Mouse (Mus musculus): Measurements from ENCODE around the gene Acot3.
A peak's percentile ranks its signal among the peaks of the same experiment; 100 is the strongest.
"Not testable (repeated sequence)": the region's sequence is repeated elsewhere in the genome, so short reads cannot be mapped to it uniquely, and the experiment has no call there.

The Acot3 gene

DNA sequence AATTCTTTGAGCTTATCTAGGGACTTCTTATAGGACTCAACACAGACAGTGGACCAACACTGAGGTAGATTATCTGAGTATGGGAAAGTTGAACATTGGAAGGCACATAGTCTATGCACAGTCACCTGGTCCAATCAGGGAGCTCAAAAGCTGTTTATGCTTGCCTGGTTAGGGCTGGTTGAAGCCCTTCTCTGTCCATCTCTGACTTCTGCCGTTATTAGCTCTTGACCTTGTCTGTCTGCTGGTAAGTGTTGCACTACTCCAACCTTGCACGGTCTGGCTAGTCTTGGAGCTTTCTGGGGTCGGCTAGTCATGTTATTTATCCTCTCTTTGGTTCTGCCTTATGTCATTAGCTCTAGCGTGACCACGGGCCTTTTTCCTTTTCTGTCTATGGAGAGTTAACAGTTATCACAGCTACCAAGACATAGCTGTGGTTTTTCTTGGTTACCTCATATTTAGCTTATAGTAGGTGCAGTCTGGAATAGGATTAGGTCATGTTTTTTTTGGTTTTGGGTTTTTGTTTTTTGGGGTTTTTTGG is at the start of gene Acot3:
Gene Acot3 (plus strand): TSS at position 208 of the 538 bp plus-strand sequence.
- DNase-seq = no peak

DNA sequence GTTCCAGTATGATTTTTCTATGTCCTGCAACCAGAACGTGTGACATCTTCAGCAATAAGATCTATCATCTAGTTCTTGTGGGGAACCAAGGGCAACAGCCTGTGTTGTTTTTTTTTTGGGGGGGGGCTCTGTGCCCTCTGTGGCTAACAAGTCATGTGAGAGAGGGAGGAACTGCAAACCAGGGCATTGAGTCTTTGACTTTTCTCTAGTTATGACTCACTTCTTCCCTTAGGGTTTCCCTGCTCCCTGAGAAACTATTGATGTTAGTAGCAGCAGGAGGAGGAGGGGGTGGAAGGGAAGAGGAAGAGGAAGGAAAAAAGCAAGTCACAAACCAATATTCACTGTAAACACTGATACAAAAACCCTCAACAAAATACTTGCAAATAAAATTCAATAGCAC is 48.1 kb upstream of the Acot3 start:
- no peak for DNase-seq

DNA sequence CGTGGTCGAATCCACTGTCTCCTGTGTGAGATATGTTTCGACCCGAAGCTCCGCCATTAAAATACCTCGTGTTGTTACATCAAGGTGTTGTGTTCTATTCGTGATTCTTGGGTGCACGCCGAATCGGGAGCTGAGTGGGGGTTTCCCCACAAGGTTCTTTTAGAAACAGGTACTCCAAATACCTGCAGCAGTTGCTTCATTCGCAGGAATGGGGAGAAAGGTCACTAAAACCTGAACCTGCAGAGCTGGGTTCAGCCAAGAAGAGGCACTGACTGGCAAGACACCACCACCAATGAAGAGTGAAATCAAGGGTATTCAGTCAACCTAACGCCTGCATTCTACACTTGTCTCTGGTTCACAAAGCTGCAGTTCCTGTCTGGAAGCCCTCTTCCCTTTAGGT is 43.7 kb upstream of the Acot3 start:
- DNase-seq = no peak

DNA sequence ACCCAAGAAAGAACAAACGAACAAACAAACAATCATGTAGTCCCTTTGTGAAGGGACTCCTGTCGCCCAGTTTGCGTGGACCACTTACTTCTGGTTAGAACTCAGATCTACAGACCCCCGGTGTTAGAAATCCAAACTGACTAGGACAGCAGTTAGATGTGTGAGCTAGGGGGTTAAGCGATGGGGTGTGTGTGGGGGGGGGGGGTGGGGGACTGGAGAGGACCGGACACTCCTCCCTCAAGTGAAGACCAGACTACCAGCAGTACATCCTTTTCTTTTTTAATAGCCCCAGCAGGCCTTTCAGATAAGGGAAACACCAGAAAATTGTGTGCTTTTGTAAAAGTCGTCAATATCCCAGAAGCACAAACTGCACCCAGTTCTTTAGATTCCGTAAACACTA is 43.2 kb upstream of the Acot3 start:
- DNase-seq = no peak

DNA sequence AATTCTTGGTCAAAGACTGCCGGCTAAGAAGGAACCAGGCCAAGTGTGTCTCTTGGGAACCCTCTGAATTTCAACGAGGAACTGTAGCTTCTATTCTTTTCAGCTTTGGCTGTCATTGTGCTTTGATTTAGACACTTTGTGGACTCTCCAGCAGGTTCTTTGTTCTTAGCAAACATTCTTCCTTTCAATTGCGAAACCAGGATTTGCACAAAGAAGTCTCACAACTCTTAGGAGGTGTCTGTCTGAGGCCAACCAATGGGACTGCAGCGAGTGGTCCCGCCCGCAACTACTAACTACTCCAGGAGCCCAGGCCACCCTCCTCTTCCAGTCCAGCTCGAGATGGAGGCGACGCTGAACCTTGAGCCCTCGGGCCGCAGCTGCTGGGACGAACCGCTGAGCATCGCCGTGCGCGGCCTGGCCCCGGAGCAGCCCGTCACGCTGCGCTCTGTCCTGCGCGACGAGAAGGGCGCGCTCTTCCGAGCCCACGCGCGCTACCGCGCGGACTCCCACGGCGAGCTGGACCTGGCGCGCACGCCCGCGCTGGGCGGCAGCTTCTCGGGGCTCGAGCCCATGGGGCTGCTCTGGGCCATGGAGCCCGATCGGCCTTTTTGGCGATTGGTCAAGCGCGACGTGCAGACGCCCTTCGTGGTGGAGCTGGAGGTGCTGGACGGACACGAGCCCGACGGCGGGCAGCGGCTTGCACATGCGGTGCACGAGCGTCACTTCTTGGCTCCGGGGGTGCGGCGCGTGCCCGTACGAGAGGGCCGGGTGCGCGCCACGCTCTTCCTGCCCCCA is 42.6 kb upstream of the Acot3 start, which contains the start of gene Acot1:
Gene Acot1 (plus strand): TSS at position 320 of the 795 bp plus-strand sequence.
- DNase-seq = peak; percentile 34

DNA sequence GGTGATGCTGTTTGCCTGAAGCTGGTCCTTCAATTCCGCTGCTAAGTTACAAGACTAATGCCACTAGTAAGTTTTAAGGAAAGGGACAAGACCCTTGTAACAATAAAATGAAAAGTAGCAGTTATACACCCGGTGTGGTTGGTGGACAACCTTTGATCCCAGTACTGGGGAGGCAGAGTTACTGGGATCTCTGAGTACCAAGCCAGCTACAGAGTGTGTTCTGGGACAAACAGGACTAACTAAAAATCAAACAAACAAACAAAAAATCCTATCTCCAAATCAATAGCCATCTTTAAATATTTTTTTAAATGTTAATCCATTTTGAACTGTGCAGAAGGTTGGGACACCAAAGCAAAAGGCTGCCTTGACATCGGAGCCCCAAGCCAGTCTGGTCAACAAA is 41.7 kb upstream of the Acot3 start:
- DNase-seq = no peak

DNA sequence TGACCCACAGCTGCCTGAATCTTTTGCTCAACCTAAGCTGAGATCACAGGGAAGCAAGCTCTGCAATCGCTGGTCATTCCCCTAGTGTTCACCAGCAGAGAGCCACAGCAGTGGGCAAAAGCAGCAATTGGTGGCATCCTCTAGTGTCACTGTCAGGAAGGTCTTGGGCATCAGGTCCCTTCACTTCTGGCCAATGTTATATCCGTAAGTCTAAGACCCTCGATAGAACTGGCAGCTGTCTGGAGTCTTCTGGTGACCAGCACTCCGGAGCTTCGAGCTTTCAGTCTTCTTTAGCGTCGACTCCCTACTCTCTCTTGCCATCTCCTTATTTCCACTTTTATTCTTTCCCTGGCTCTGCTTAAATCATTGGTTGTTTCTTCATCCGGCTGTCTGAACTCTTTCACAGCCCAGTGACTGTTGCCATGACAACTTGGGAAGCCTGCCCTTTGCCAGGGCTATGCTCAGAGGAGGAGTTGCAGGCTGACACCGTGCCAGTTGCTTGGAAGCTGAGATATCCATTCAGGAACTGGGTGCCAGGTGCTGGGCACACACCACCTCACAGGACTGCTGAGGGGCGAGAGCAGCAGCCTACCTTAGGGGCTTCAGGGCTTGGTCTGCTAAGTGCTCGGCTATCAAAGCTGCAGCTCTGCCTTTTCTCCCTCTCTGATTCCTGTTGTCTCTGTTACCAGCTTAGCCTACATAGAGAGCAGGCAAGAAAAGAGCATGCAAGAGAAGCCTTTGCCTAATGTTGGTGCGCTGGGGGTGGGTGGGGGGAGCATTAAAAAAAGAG is 40.5 kb upstream of the Acot3 start:
- peak; percentile 80 for DNase-seq

DNA sequence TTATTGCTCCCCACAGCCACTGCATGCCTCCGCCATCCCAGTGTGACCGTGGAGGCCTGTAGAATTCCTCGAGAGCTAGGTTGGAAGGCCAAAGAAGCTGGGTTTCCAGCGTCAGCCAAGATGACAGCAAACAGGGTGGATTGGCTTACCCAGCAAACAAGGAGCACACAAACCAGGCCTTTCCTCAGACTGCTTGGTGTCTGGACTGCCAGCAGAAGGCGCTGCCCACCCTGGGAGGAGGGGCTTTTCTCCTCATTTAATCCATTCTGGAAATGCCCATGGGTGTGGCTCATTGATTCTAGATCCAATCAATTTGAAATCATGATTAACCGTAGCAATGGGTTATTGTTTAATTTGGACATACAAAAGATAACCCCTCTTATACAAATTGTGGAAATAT is 38.8 kb upstream of the Acot3 start:
- DNase-seq = no peak

DNA sequence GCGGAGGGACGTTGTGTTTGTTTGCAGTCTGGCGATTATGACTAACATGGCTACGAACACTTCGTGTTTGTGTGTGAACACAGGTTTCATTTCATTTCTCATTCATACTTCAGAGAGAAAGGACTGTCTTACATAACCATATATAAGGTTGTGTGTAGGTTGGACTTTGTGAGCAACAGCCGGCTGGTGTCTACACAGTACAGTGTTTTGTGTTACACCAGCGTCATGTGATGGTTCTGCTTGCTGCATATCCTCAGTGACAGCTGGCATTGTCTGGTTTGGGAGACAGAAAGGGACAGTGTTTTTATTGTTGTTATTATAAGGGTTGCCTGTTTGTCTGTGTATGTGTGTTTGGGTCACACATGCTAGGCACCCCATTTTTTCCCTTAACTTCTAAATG is 38.2 kb upstream of the Acot3 start:
- DNase-seq = no peak

DNA sequence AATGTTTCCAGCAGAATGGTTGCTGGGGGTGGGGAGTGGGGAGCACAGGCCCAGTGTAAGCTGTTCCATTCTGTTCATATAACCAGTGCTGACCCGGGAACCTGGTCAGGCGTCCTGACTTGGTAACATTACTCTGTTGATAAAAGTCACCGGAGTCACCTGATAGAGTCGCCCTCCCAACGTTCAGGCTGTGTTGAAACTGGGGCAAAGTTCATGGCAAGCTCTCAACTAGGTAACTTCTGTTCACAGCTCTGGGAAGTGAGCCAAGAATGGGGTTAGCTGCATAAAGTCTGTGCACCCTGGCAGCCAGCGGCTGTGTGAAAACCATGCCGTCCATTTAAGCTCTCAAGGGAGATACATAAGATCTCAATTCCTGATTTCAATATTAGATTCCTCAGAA is 31.4 kb upstream of the Acot3 start:
- DNase-seq = not testable (repeated sequence)

DNA sequence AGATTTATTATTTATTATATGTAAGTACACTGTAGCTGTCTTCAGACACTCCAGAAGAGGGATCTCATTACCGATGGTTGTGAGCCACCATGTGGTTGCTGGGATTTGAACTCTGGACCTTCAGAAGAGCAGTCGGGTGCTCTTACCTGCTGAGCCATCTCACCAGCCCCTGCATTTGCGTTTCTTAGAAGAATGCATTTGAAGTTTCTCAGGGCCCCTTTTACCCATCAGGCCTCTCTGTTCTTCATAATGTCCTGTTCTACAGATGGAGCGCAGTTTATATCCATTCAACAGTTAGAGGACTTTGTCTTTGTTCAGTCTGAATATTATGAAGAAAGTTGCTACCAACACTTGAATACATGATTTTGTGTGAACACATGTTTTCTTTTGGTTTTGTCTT is 29.7 kb upstream of the Acot3 start:
- not testable (repeated sequence) for DNase-seq

DNA sequence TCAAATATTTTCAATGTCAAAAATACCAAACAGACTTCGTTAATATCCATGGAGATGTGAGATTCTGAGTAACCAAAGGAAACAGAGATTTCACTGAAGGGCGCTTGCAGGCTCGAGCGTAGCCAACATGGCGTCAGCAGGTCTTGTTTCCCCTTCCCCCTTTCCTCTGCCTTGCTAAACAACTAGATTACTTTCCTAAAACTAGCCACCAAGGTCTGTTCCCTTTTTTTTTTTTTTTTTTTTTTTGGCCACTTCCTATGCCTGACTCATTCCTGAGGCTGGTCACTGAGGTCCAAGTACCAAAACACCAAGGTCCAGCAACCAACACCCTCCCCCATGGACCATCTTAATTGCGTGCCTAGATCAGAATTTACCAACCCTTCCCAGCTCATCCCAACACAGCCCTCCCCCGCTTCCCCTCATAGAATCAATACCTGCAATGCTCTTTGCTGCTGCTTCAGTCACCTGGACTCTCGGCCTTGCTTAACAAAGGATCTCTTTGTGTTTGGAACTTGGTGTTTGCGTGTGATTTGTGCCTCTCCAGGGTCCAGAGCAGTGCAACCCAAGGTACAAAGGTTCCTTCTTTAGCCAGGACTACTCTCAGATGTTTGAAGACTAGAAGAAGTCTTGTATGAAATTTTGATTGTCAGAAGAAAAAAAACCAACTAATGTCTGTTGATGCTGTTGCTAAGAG is 28.7 kb upstream of the Acot3 start:
- no peak for DNase-seq

DNA sequence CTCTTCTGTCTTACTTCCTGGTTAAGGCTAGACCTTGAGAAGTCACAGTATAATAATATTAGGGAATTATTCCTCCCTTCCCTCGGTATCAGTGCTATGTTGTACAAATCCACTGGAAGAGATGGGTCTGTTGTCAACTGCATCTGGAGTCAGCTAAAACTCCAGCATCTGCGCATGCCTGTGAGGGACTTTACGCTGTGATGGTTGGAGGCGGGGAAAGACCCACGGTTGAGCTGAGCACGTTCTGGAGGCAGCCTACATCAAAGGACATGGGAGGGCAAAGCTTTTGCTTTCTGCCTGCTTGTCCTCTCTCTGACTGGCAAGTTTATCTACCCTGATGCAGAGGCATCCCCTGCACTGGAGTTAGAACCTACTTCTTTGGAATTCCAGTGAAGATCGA is 26.1 kb upstream of the Acot3 start:
- DNase-seq = no peak

DNA sequence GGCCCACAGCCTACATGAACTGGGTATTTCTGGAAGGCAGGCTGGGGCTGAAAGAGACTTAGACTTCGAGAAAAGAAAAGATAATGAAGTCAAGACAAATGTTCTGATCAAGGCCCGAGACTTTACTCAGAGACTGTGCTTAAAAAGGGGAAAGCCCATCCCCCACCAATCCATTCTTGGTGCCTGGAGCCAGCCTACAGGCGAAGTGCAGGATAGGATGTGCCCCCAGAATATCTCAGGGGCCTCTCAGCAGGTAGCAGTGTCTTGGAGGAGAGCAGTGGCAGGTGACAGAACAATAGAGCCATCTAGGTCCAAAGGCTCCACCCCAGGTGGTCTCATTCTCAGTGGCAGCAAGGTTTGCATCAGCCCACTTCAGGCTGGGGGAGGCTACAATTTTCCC is 23.6 kb upstream of the Acot3 start:
- DNase-seq = not testable (repeated sequence)

DNA sequence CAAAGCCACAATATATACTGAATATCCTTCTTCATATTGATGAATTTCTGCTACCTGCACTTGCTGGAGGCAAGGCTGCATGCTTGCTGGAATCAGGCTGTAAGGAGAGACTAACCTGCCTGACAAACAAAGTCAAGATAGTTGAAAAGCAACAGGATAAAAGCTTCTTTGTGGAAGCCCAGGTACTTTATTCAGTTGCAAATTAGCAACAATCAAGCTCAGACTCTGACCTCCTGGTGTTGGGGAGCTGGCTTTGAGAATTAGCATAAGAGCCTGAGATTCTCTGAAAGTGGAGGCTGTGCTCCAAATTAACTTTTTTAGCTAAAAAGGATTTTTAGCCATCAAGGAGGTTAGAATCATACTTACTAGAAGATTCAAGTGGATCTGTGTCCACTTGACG is 22.9 kb upstream of the Acot3 start:
- DNase-seq = not testable (repeated sequence)

DNA sequence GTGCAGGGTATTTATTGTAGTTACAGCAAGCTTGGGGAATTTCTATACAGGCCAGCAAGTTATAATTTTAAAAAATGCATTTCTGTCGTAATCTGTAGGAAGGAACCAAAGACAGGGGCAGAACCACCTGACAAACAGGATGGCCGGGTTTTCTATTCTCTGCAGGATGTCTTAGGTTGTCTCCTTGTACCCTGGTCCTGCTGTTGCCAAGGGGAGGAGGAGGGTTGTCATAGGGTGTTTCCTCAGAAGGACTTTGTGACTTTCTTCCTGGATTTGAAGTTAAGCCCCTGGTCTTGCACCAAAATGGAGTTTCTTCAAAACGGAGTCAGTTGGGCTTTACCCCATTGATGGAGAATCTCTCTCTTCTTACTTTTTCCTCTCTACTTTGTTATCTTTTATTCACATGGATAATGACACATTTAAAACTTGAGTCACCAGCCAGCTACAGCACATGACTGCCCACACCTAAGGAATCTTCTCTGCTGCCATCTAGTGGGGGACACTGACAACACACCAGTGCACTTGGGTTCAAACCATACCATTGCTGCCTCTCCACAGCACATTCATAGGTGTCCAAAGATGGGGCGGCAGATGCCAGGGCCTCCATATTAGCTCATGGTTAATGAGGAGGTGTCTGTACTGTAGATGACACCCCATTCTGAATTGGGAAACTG is 21.1 kb upstream of the Acot3 start:
- DNase-seq = peak; percentile 84

DNA sequence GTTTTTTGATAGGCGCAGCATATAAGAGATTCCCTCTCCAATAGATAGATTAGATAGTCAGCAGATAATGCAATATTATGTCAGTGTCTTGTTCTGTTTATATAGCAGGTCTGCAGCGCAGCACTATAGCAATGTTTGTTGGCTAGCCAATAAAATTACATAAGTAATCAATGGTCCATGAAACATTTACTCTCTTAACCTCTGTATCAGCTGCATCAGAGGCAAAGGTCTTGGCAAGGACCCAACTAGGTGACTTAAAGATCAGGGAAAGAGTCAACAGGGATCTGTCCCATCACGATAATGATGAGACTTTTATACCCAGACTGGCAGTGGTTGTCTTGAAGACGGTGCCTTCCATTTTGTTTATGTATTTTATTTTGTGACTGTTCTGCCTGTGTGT is 19.1 kb upstream of the Acot3 start:
- no peak for DNase-seq

DNA sequence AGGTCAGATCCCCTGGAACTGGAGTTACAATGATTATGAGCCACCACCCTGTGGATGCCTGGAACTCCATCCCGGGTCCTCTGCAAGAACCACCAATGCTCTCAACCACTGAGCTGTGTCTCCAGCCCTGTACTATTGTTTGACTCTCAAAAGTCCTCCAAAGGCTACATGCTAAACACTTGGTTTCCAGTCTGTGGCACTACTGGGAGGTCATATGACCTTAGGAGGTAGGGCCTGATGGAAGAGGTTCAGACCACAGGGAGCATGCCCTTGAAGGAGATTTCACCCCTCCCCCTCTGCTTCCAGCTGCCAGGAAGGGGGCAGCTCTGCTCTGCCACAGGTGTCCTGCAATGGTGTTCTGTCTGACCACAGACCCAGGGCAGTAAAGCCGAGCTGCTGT is 18.6 kb upstream of the Acot3 start:
- not testable (repeated sequence) for DNase-seq

DNA sequence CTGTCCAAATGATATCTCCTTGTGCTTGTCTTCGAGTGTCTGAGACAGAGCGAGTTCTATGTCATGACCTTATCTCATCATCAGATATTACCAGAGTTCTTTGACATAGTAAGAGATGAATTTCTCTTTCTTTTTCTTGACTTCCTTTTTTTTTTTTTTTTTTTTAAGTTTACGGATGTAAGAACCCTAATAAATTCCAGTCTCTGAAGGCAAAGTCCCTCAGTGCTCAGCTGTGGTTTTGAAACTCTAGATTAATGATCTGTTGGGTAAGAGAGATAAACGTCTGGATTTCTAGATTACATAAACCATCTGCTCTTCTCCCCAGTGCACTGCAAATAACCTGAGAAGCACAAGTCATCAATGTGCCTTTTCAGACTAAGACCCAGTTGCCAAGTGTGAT is 17.8 kb upstream of the Acot3 start:
- no peak for DNase-seq

DNA sequence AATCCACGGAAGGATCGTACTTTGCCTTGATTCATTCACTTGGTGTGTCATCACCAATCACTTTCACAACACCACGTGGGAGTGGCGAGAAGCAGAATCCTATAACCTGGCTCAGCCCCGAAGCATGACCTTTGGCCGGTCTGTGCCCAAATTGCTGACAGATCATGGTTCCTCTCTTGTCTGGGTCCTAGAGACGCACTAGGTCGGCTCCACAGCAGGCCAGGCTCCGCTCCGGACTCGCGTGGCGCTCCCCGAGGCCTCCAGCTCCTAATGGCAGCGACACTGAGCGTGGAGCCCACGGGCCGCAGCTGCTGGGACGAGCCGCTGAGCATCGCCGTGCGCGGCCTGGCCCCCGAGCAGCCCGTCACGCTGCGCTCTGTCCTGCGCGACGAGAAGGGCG is 13.7 kb upstream of the Acot3 start, which contains the start of gene Acot4:
Gene Acot4 (plus strand): TSS at position 139 of the 400 bp plus-strand sequence.
- peak; percentile 26 for DNase-seq

DNA sequence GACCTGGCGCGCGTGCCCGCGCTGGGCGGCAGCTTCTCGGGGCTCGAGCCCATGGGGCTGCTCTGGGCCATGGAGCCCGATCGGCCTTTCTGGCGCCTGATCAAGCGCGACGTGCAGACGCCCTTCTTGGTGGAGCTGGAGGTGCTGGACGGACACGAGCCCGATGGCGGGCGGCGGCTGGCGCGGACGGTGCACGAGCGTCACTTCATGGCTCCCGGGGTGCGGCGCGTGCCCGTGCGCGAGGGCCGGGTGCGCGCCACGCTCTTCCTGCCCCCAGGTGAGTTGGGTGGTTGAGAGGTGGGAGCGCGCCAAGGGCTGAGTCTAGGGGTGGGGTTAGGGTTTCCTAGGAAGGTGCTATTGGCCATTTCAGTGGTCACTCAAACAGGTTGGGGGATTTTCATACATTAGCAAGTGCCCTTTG is 13.2 kb upstream of the Acot3 start, which contains the start of gene Gm49366:
Gene Gm49366 (plus strand): TSS at position 245 of the 421 bp plus-strand sequence.
- DNase-seq = peak; percentile 66

DNA sequence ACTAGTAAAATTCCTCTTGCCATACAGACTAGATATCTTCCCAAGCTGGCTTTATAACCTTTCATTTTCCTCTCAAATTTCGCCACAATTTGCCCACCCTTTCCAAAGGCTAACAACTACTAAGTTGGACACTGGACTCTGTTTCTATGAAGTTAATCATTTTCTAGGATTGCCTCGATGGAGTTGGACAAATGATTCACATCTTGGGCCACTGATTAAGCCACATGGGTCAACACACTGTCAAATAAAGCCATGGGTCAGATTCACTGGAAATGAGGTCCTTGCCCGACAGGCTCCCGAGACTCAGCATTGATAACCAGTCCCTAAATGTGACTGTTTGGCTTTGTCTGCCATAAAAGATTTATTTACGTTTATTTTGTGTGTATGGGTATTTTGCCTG is 9.7 kb upstream of the Acot3 start:
- DNase-seq = no peak

All from cerebellum, adult 9-10 months (tissue).